Mouse (Mus musculus) neural tube, embryonic 13.5 days (tissue): ENCODE measurements around the gene Kri1. TPM values are rescaled to one million over a fixed set of nuclear protein-coding genes. Genes with fewer than 3 reads are reported as not detected.
"Not testable (repeated sequence)": the region's sequence is repeated elsewhere in the genome, so short reads cannot be mapped to it uniquely, and the experiment has no call there.

ENCODE experiments used
- ATAC-seq: fragments of 200-750 bp; cut with Nextera tagmentation; 2 replicates; pipeline ENCODE4 v1.8.0; 2017; ENCODE audit warnings: low read depth, mild to moderate bottlenecking, moderate TSS enrichment, moderate library complexity
- H3K27ac ChIP-seq: fragments of 300-500 bp; sonication (generic); replicated peaks from 2 replicates; pipeline ENCODE4 v1.5.1; 2015; ENCODE audit warnings: moderate library complexity, mild to moderate bottlenecking, inconsistent platforms
- H3K27me3 ChIP-seq: fragments of 300-500 bp; sonication (generic); 2 replicates; pipeline ENCODE4 v1.6.1; 2015; ENCODE audit warnings: mild to moderate bottlenecking, inconsistent platforms
- H3K36me3 ChIP-seq: fragments of 300-500 bp; sonication (generic); 2 replicates; pipeline ENCODE4 v1.6.1; 2015; ENCODE audit warnings: mild to moderate bottlenecking, inconsistent platforms
- H3K4me1 ChIP-seq: fragments of 300-500 bp; sonication (generic); replicated peaks from 2 replicates; pipeline ENCODE4 v1.6.1; 2015; ENCODE audit warnings: inconsistent platforms
- H3K4me2 ChIP-seq: fragments of 300-500 bp; sonication (generic); 2 replicates; pipeline ENCODE4 v1.6.1; 2015; ENCODE audit warnings: inconsistent platforms, mild to moderate bottlenecking, moderate library complexity
- H3K4me3 ChIP-seq: fragments of 300-500 bp; sonication (generic); 2 replicates; pipeline ENCODE4 v1.5.1; 2015; ENCODE audit warnings: mild to moderate bottlenecking, inconsistent platforms
- H3K9ac ChIP-seq: fragments of 300-500 bp; sonication (generic); 2 replicates; pipeline ENCODE4 v1.6.1; 2015; ENCODE audit warnings: moderate library complexity, mild to moderate bottlenecking, inconsistent platforms
- H3K9me3 ChIP-seq: fragments of 300-500 bp; sonication (generic); 2 replicates; pipeline ENCODE4 v1.6.1; 2016; ENCODE audit warnings: inconsistent platforms
- WGBS: fragments of 180-500 bp; shearing (Covaris S2); methylation state at CpG from one replicate; pipeline ENCODE4 v1.1.7; 2015; 5-methylcytosine and 5-hydroxymethylcytosine counted together
- polyA plus RNA-seq: library from polyadenylated mRNA; unstranded; fragments of >200 nt; fragmentation: Nextera tagmentation; extraction: Ambion mirVana; gene quantifications from 2 replicates; pipeline ENCODE4 v1.2.1, GENCODE M21; 2015

Gene Kri1
- polyA plus RNA-seq, 1 experiment from 2014 or later = 15.1 TPM

DNA sequence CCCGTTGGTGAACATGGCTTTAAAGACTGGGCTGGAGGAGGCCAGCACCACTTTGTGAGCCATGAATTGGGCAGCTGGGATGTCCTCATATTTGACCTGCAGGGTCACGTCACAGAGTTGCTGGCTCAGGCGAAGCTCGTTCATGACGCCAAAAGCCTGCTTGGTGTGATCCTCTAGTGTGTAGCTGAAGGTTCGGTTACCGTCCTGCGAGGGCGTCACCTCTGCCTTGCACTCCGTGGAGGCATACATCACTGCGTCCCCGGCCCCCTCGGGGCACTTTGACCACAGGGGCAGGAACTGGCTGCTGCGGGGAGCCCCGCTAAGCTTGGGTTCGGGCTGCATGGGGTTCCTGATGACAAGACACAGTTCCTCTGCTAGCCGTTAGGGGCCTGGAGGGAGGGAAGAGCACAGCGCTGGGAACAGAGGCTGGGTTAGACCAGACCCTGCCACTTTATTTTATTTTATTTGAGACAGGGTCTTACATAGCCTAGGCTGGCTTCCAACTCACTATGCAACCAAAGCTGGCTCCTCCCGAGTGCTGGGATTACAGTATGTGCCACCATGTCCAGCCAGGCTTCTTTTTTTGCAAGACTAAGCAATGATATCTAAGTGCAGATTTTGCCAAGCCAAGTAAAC is 50.3 kb downstream of the Kri1 start:
- H3K4me3 ChIP-seq = peak overlapping the region; percentile 73
- H3K27me3 ChIP-seq = peaks cover 10% of the 10 kb centered on the region
- 0 out of 2 replicates have a peak, but pooled peaks have one; percentile 25 for ATAC-seq
- peak overlapping the region; percentile 75 for H3K4me2 ChIP-seq
- 18% methylated on average over 19 of the region's 19 CpGs for WGBS
- H3K9me3 ChIP-seq = no peaks in the 10 kb centered on the region
- H3K4me1 ChIP-seq = peaks cover 38% of the 10 kb centered on the region
- H3K9ac ChIP-seq = peak overlapping the region; percentile 95
- H3K36me3 ChIP-seq = peaks cover 41% of the 10 kb centered on the region
- H3K27ac ChIP-seq = peak overlapping the region; percentile 94

DNA sequence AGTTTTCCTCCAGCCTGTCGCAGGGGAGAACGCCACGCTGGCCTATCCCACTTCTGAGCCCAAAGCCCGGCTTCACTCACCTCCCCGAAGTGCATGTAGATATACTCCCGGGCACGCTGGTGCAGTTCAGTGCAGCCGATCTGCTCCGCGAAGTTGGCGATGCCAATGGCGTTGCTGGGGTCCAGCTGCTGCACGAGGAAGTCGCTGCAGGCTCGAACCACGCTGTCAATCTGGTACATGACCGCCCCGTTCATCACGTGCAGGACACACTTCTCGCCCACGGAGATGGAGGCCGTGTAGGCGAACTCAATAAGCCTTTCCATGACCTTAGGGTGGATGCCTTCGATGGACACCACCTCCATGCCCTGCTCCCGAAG is 50.8 kb downstream of the Kri1 start:
- no peaks in the 10 kb centered on the region for H3K9me3 ChIP-seq
- ATAC-seq = no peak
- 82% methylated on average over 25 of the region's 25 CpGs for WGBS
- H3K36me3 ChIP-seq = peaks cover 43% of the 10 kb centered on the region
- peak overlapping the region; percentile 95 for H3K9ac ChIP-seq
- peak overlapping the region; percentile 75 for H3K4me2 ChIP-seq
- H3K4me1 ChIP-seq = peaks cover 38% of the 10 kb centered on the region
- peak overlapping the region; percentile 73 for H3K4me3 ChIP-seq
- H3K27me3 ChIP-seq = peaks cover 5% of the 10 kb centered on the region
- H3K27ac ChIP-seq = no peak overlapping the region

DNA sequence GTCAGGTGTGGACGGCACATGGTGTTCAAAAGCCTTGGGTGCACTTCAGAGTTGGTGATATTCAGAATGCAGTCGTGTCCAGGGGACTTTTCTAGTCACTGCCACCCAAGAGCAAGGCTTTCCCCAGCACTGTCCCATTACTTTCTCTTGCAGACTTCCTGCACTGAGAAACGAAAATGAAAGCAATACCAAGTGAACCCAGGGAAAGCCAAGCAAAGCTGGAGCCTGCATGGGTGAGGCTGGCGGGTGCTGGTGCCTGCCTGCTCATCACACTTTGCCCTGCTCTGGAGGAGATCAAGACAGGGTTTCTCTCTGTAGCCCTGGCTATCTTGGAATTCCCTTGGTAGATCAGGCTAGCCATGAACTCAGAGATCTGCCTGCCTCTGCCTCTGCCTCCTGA is 52.4 kb downstream of the Kri1 start:
- H3K27ac ChIP-seq = no peak overlapping the region
- H3K4me3 ChIP-seq = no peak overlapping the region
- peaks cover 57% of the 10 kb centered on the region for H3K36me3 ChIP-seq
- no peak overlapping the region; the same call in 1 of the 2 replicates for H3K9ac ChIP-seq
- no peak for ATAC-seq
- H3K4me2 ChIP-seq = no peak overlapping the region
- H3K4me1 ChIP-seq = peaks cover 33% of the 10 kb centered on the region
- H3K9me3 ChIP-seq = no peaks in the 10 kb centered on the region
- WGBS = 88% methylated on average over 4 of the region's 4 CpGs
- no peaks in the 10 kb centered on the region for H3K27me3 ChIP-seq

DNA sequence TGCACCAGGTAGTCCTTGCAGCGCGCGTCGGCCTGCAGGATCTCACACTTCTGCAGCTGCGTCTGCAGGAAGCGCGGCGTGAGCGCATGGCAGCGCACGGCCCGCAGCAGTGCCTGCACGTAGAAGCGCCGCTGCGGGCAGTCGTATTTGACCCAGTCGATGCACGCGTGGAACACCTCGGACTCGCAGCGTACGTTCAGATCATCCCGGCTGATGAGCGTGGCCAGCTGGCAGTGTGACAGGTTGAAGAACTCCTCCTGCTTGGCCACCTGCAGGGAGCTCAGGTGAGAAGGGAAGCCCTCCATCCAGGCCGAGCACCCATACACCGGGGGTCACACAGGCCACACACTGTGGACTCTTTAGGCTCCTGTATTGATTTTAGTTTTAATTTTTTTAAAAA is 54.0 kb downstream of the Kri1 start:
- H3K9me3 ChIP-seq = no peaks in the 10 kb centered on the region
- ATAC-seq = no peak
- 82% methylated on average over 28 of the region's 28 CpGs for WGBS
- no peak overlapping the region for H3K9ac ChIP-seq
- peaks cover 70% of the 10 kb centered on the region for H3K36me3 ChIP-seq
- H3K4me2 ChIP-seq = no peak overlapping the region
- H3K27ac ChIP-seq = no peak overlapping the region
- no peaks in the 10 kb centered on the region for H3K27me3 ChIP-seq
- peaks cover 25% of the 10 kb centered on the region for H3K4me1 ChIP-seq
- no peak overlapping the region for H3K4me3 ChIP-seq

GRCm38 (mm10) chr9:21233366-21233765 is 54.4 kb downstream of the Kri1 start:
- Histone ChIP-seq H3K4me2 (no peak overlapping the region), H3K27ac (no peak overlapping the region), H3K9me3 (no peaks in the 10 kb centered on the region), H3K4me3 (no peak overlapping the region), H3K27me3 (no peaks in the 10 kb centered on the region), H3K36me3 (peaks cover 70% of the 10 kb centered on the region), H3K9ac (no peak overlapping the region), H3K4me1 (peaks cover 25% of the 10 kb centered on the region)
- no peak for ATAC-seq
- WGBS = 87% methylated on average over 29 of the region's 29 CpGs

DNA sequence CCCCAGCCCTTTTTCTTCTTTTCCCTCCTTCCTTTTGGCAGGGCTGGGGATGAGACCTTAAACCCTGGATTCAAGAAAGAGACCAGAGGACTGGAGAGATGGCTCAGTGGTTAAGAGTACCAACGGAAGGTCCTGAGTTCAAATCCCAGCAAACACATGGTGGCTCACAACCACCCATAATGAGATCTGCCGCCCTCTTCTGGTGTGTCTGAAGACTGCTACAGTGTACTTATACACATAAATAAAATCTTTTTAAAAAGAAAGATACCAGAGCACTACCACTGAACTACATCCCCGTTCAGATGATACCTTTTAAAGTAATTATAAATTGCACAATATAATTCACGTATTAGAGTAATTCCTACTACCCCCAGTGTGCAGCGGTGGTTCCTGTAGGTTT is 54.9 kb downstream of the Kri1 start:
- no peaks in the 10 kb centered on the region for H3K27me3 ChIP-seq
- H3K9ac ChIP-seq = no peak overlapping the region
- H3K36me3 ChIP-seq = peaks cover 70% of the 10 kb centered on the region
- H3K4me2 ChIP-seq = no peak overlapping the region
- 91% methylated on average over 5 of the region's 5 CpGs for WGBS
- H3K9me3 ChIP-seq = no peaks in the 10 kb centered on the region
- H3K4me1 ChIP-seq = peaks cover 25% of the 10 kb centered on the region
- ATAC-seq = no peak
- H3K4me3 ChIP-seq = no peak overlapping the region
- H3K27ac ChIP-seq = no peak overlapping the region

DNA sequence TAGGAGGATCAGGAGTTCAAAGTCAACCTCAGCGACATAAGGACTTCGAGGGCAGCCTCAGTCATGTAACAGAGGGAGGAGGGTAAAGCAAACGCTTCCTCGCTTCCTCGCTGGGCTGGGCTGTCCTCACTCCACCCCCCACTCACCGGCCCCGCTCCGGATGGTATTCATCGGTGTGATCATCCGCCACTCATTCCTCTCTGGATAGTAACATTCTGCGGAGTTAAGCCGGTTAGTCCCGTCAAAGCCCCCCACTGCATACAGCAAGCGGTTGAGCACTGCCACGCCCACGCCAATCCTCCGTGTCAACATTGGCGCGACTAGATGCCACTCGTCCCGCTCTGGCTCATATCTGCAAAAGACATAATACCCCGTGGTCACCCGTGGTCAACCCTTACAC is 56.2 kb downstream of the Kri1 start:
- ATAC-seq = no peak
- no peak overlapping the region for H3K9ac ChIP-seq
- no peak overlapping the region for H3K4me2 ChIP-seq
- H3K36me3 ChIP-seq = peaks cover 65% of the 10 kb centered on the region
- H3K4me1 ChIP-seq = peaks cover 22% of the 10 kb centered on the region
- no peak overlapping the region for H3K27ac ChIP-seq
- WGBS = 62% methylated on average over 23 of the region's 23 CpGs
- H3K4me3 ChIP-seq = no peak overlapping the region
- H3K9me3 ChIP-seq = no peaks in the 10 kb centered on the region
- no peaks in the 10 kb centered on the region for H3K27me3 ChIP-seq

GRCm38 (mm10) chr9:21227342-21227741 is 60.4 kb downstream of the Kri1 start:
- H3K36me3 ChIP-seq = peaks cover 28% of the 10 kb centered on the region
- peaks cover 18% of the 10 kb centered on the region for H3K4me1 ChIP-seq
- H3K27ac ChIP-seq = no peak overlapping the region
- H3K4me3 ChIP-seq = peak overlapping the region; percentile 24
- 19% methylated on average over 16 of the region's 16 CpGs for WGBS
- H3K27me3 ChIP-seq = no peaks in the 10 kb centered on the region
- peak overlapping the region; percentile 65 for H3K9ac ChIP-seq
- ATAC-seq = peak; percentile 60
- H3K4me2 ChIP-seq = peak overlapping the region; percentile 49
- no peaks in the 10 kb centered on the region for H3K9me3 ChIP-seq

DNA sequence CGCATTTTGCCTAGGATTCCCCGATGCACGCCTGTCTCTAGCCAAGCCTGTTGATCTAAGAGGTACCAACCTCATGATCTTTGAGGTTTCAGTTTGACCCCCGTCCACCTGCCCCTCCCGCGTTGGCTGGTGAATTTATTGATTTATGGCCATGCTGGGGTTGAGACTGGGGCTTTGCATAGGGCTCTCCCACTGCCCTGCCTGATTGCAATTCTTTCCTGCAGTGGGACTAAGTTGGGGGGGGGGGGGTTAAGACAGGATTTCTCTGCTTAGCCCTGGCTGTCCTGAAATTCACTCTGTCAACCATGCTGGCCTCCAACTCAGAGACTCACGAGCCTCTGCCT is 62.4 kb downstream of the Kri1 start:
- Histone ChIP-seq H3K4me1 (peaks cover 23% of the 10 kb centered on the region), H3K9ac (peak overlapping the region; percentile 60), H3K4me3 (peak overlapping the region; percentile 19), H3K4me2 (peak overlapping the region; percentile 48), H3K9me3 (no peaks in the 10 kb centered on the region), H3K27ac (no peak overlapping the region), H3K36me3 (peaks cover 14% of the 10 kb centered on the region), H3K27me3 (no peaks in the 10 kb centered on the region)
- ATAC-seq = no peak
- 6% methylated on average over 7 of the region's 7 CpGs for WGBS

DNA sequence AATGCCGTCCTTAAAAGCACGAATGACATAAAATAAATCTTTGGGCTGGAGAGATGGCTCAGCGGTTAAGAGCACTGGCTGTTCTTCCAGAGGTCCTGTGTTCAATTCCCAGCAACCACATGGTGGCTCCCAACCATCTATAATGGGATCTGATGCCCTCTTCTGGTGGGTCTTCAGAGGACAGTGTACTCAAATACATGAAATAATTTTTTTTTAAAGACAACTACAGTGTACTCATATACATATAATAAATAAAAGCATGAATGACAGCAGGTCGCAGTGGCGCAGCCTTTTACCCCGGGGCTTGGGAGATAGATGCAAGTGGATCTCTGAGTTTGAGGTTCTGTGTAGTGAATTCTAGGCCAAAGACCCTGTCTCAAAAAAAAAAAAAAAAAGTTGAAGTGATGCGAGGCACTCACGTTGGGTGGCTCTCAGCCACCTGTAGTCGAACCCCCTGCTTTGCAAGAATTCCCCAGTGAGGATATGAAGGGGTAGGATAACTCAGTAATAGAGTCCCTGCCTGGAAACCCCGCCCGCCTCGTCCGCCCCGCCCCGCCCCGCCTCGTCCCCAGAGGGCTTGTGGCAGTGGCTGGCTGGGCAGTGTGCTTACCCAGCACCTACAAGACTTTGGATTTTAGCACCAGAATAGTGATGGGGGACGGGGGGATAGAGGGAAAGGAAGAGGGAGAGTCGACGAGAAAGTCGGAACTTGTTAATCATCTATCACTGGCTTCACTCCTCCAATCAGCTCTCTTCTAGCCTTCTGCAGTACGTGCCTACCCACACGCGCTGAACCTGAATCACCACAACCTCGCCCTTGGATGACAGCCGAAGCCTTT is 63.0 kb downstream of the Kri1 start:
- H3K27me3 ChIP-seq = no peaks in the 10 kb centered on the region
- H3K4me2 ChIP-seq = peak overlapping the region; percentile 48
- WGBS = 20% methylated on average over 26 of the region's 26 CpGs
- peaks cover 8% of the 10 kb centered on the region for H3K36me3 ChIP-seq
- peak overlapping the region; percentile 19 for H3K4me3 ChIP-seq
- no peaks in the 10 kb centered on the region for H3K9me3 ChIP-seq
- H3K4me1 ChIP-seq = peaks cover 23% of the 10 kb centered on the region
- no peak overlapping the region for H3K27ac ChIP-seq
- peak overlapping the region; percentile 60 for H3K9ac ChIP-seq
- ATAC-seq = no peak

DNA sequence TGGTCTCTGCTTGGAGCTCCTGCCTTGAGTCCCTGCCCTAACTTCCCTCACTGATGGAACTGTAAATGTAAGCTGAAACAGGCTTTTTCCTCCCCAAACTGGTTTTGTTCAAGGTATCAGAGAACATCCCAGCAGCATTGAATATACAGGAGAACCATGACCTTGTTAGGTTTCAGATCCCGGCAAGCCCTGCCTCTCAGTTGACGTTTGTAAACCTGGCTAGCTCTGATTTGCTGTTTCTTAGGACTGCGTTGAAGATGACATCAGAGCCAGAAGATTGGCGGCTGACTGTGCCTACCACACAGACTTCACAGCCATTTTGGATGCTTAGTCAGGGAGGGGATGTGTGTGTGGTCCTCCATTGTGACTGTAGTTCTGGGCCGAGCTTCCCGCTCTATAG is 63.9 kb downstream of the Kri1 start:
- Histone ChIP-seq H3K9ac (no peak overlapping the region), H3K36me3 (no peaks in the 10 kb centered on the region), H3K4me2 (no peak overlapping the region), H3K4me3 (no peak overlapping the region), H3K27ac (no peak overlapping the region), H3K9me3 (no peaks in the 10 kb centered on the region), H3K27me3 (no peaks in the 10 kb centered on the region), H3K4me1 (peaks cover 23% of the 10 kb centered on the region)
- 92% methylated on average over 6 of the region's 6 CpGs for WGBS
- no peak for ATAC-seq

DNA sequence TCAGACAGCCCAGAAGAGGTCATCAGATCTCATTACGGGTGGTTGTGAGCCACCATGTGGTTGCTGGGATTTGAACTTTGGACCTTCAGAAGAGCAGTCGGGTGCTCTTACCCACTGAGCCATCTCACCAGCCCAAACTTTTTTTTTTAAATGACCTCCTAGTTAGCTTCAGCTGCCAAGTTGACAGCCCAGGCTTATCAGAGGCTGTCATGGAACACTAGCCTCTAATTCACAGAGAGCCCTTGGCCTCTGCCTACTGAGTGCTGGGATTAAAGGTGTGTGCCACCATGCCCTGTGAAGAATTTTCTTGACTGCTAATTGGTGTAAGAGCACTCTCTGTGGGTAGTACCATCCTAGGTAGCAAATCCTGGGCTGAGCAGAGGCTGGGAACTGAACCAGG is 64.3 kb downstream of the Kri1 start:
- ATAC-seq = not testable (repeated sequence)

More for the DNA sequence above, 64.3 kb downstream of the Kri1 start:
- not testable (repeated sequence) for H3K9ac ChIP-seq, H3K27me3 ChIP-seq, H3K36me3 ChIP-seq, H3K4me2 ChIP-seq, H3K9me3 ChIP-seq, H3K4me3 ChIP-seq, H3K27ac ChIP-seq
- WGBS = 95% methylated on average over 2 of the region's 2 CpGs
- H3K4me1 ChIP-seq = peaks cover 23% of the 10 kb centered on the region
